Mouse (Mus musculus) liver, adult 2 months (tissue): Measurements from ENCODE around the gene Tbl1xr1.

Experiments
- CTCF ChIP-seq: fragments of 200-500 bp; IDR thresholded peaks from 2 replicates; pipeline ENCODE4 v1.5.1; 2011; ENCODE audit warnings: low read depth, low read length, control low read depth
- POLR2A ChIP-seq: fragments of 200-500 bp; IDR thresholded peaks from 2 replicates; pipeline ENCODE4 v1.6.1; 2011; ENCODE audit warnings: low read length, control low read depth; ENCODE audit not compliant: insufficient read depth; ENCODE audit errors: extremely low read depth

GRCm38 (mm10) chr3:22221557-22221956 is 145.1 kb downstream of the Tbl1xr1 start:
- TF ChIP-seq POLR2A (no peak), CTCF (no peak)
